Mouse (Mus musculus) neural tube, embryonic 11.5 days (tissue): Measurements from ENCODE around the gene Tmem221. TPM values are rescaled to one million over a fixed set of nuclear protein-coding genes. Genes with fewer than 3 reads are reported as not detected.
A peak's percentile ranks its signal among the peaks of the same experiment; 100 is the strongest.

Source experiments
- ATAC-seq: fragments of 200-750 bp; cut with Nextera tagmentation; 2 replicates; pipeline ENCODE4 v1.8.0; 2017; ENCODE audit warnings: moderate number of reproducible peaks, mild to moderate bottlenecking, moderate TSS enrichment, moderate library complexity; ENCODE audit not compliant: insufficient read depth, low FRiP score, low TSS enrichment
- DNase-seq: peaks from one replicate; pipeline ENCODE4 v3.0.0-alpha.2; 2015; ENCODE audit warnings: low spot score
- H3K27ac ChIP-seq: fragments of 300-500 bp; sonication (generic); 2 replicates; pipeline ENCODE4 v1.5.1; 2014; ENCODE audit warnings: low read depth, mild to moderate bottlenecking, low read length
- H3K27me3 ChIP-seq: fragments of 300-500 bp; sonication (generic); 2 replicates; pipeline ENCODE4 v1.6.1; 2014; ENCODE audit warnings: mild to moderate bottlenecking, low read length, mixed read lengths; ENCODE audit not compliant: control insufficient read depth, insufficient read depth
- H3K36me3 ChIP-seq: fragments of 300-500 bp; sonication (generic); 2 replicates; pipeline ENCODE4 v1.6.1; 2014; ENCODE audit warnings: mild to moderate bottlenecking, low read length, moderate library complexity, mixed read lengths; ENCODE audit not compliant: control insufficient read depth, insufficient read depth
- H3K4me1 ChIP-seq: fragments of 300-500 bp; sonication (generic); 2 replicates; pipeline ENCODE4 v1.6.1; 2014; ENCODE audit warnings: low read length, mixed read lengths; ENCODE audit not compliant: control insufficient read depth, insufficient read depth
- H3K4me2 ChIP-seq: fragments of 300-500 bp; sonication (generic); 2 replicates; pipeline ENCODE4 v1.6.1; 2014; ENCODE audit warnings: low read depth, mild to moderate bottlenecking, moderate library complexity
- H3K4me3 ChIP-seq: fragments of 300-500 bp; sonication (generic); 2 replicates; pipeline ENCODE4 v1.5.1; 2014; ENCODE audit warnings: low read depth, low read length
- H3K9ac ChIP-seq: fragments of 300-500 bp; sonication (generic); 2 replicates; pipeline ENCODE4 v1.6.1; 2014; ENCODE audit warnings: mild to moderate bottlenecking, low read length
- H3K9me3 ChIP-seq: fragments of 300-500 bp; sonication (generic); 2 replicates; pipeline ENCODE4 v1.6.1; 2016; ENCODE audit warnings: low read length; ENCODE audit not compliant: control insufficient read depth
- WGBS: fragments of 180-500 bp; shearing (Covaris S2); extraction: QIAGEN DNeasy Blood & Tissue Kit; methylation state at CpG from one replicate; pipeline ENCODE4 v1.1.7; 2014; 5-methylcytosine and 5-hydroxymethylcytosine counted together
- polyA plus RNA-seq: library from polyadenylated mRNA; unstranded; fragments of >200 nt; fragmentation: Nextera tagmentation; extraction: Ambion mirVana; gene quantifications from 2 replicates; pipeline ENCODE4 v1.2.1, GENCODE M21; 2014

Tmem221 gene
- 0.24 TPM in 1 of 2 replicates, not detected in the other for polyA plus RNA-seq

DNA sequence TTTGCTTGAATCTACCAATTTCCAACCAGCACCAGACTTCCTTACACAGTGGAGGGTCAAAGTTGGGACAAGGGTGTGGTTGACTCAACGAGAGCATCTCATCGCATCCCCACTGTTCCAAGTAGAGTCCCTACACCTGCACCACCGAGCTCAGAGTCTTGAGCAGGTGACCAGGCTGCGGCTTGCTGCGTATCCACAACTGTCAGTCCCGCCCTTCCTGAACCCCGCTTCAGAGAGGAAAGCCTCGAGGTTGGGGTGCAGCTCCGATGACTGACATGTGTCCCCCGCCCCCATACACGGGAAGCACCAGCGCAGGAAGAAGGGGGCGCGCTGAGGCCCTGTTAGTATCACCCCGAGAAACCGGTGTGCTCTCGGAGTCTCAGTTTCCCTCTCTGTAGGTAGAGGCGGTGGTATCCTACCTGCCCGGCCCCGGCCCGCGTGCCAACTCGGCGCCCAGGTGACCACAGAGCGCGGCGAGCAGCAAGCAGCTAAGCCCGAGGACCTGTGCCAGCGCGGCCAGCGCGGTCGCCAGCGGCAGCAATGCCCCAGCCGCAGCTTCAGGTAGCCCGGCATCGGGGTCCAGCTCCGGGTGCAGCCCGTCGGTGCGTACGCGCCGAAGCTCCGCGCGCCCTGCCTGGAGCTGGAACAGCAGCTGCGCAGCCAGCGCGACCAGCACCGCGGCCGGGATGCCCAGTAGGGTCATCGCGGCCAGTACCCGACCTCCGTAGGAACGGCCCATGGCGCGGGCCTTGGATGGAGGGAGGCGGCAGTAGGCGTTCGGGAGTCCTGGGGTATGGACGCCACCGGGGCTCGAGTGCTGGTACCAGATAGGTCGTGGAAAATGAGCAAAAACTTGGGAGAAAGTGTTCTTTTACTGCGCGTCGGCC is at the start of gene Tmem221:
Tmem221 (minus strand) TSS at position 801 of the 887 bp plus-strand sequence.
- H3K9ac ChIP-seq = no peak within 1 kb of the TSS
- 4% methylated on average over 70 of the region's 70 CpGs for WGBS
- peak within 1 kb of the TSS; percentile 18 for H3K4me3 ChIP-seq
- H3K9me3 ChIP-seq = no peaks in the 10 kb centered on the region
- 0 out of 2 replicates have a peak, but pooled peaks have one; percentile 7 for ATAC-seq
- H3K27me3 ChIP-seq = peaks cover 69% of the 10 kb centered on the region
- H3K4me2 ChIP-seq = peak within 1 kb of the TSS; percentile 38
- no peak for DNase-seq
- H3K36me3 ChIP-seq = no peaks in the 10 kb centered on the region
- no peak within 1 kb of the TSS for H3K27ac ChIP-seq
- H3K4me1 ChIP-seq = peaks cover 4% of the 10 kb centered on the region; the same call in 1 of the 2 replicates

DNA sequence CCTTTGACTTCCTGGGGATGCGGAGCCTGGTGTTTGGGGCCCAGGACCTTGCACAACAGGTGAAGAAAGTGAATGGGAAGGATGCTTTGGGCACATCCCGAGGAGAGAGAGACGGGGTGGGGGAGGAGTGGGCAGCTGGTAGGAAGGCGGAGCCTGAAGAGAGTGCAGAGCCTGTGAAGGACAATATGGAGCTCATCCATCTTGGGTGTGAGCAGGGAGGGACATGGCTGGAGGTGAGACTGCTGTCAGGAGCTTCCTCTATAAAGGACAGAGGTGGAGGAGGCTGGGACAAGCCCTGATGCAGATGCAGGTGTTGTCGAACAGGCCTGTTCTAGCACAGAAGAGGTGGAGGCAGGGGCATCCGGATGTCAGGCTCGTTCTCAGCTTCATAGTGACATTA is 45.4 kb upstream of the Tmem221 start:
- WGBS = 53% methylated on average over 7 of the region's 7 CpGs
- no peak overlapping the region for H3K27ac ChIP-seq
- no peaks in the 10 kb centered on the region for H3K9me3 ChIP-seq
- H3K36me3 ChIP-seq = no peaks in the 10 kb centered on the region
- peaks cover 4% of the 10 kb centered on the region; the same call in 1 of the 2 replicates for H3K4me1 ChIP-seq
- no peak overlapping the region for H3K9ac ChIP-seq
- peaks cover 26% of the 10 kb centered on the region for H3K27me3 ChIP-seq
- no peak overlapping the region for H3K4me2 ChIP-seq
- H3K4me3 ChIP-seq = no peak overlapping the region
- DNase-seq = no peak
- no peak for ATAC-seq

DNA sequence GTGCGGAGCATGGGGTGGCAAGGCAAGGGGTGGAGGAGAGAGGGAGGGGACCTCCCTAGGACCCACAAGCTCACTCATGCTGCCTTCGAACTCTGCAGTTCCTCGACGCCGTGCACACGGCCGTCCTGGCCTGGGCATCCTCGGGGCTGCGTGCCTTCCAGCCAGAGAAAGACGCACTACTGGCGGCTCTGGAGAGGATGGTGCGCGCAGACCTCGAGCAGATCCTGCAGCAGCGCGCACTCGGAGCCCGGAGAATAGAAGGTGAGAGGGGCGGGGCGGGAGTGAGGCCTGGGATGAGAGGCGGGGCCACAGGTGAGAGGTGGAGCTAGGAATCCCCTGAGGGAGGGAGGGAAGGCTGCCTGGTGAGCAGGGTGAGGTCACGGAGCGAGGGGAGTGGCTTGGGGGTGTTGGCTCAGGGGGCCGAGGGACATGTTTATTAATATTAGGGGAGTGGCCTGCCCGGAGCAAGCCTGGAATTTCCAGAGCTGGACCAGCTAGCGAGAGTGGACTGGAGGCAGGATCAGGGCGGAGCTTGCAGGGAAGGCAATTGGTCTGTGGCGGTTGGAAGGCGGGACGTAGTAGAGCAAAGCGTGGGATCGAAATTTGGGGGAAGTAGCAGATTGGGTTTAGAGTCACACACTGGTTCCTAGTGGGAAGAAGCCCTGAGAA is 44.1 kb upstream of the Tmem221 start:
- ATAC-seq = peak; percentile 63
- peaks cover 26% of the 10 kb centered on the region for H3K27me3 ChIP-seq
- no peak overlapping the region for H3K27ac ChIP-seq
- 1% methylated on average over 32 of the region's 32 CpGs for WGBS
- H3K9ac ChIP-seq = no peak overlapping the region
- peak; percentile 56 for DNase-seq
- H3K36me3 ChIP-seq = no peaks in the 10 kb centered on the region
- no peaks in the 10 kb centered on the region for H3K9me3 ChIP-seq
- peaks cover 4% of the 10 kb centered on the region; the same call in 1 of the 2 replicates for H3K4me1 ChIP-seq
- H3K4me2 ChIP-seq = peak overlapping the region; percentile 43
- H3K4me3 ChIP-seq = peak overlapping the region; percentile 8

DNA sequence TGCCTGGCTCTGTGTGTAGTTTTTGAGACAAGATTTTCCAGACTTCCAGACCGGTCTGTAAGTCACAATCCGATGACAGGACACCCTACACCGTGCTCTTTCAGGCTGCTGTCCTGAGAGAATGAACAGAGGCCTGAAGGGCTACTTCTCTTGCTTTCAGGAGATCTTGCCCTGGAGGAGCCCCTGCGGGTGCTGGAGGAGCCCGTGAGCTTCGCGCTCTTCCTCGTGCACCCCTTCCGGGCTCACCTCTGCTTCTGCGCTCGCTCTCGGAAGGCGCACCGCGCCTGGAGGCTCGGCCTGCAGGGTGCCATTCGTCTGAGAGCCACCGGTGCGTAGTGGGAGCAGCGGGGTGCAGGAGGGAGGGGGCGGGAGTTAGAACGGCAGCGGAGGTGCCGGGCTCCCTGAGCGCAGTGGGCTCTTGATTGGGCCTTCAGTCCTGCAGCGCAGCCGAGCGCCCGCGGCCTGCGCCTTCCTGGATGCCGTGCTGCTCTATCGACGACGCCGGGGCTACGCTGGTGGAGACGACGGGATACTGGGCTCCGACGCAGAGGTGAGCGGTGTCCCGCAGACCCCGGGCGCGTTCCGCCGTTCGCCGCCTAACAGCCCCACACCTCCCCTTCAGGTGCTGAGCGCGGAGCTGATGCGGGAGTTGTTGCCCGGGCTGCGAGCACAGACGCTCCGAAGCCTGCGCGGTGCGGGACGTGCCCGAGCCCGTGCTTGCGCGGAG is 43.4 kb upstream of the Tmem221 start:
- Histone ChIP-seq H3K4me1 (peaks cover 4% of the 10 kb centered on the region; the same call in 1 of the 2 replicates), H3K27me3 (peaks cover 26% of the 10 kb centered on the region), H3K36me3 (no peaks in the 10 kb centered on the region), H3K9ac (no peak overlapping the region), H3K4me3 (peak overlapping the region; percentile 8), H3K9me3 (no peaks in the 10 kb centered on the region), H3K27ac (no peak overlapping the region), H3K4me2 (peak overlapping the region; percentile 43)
- 3% methylated on average over 63 of the region's 65 CpGs for WGBS
- DNase-seq = no peak
- peak; percentile 16 for ATAC-seq

DNA sequence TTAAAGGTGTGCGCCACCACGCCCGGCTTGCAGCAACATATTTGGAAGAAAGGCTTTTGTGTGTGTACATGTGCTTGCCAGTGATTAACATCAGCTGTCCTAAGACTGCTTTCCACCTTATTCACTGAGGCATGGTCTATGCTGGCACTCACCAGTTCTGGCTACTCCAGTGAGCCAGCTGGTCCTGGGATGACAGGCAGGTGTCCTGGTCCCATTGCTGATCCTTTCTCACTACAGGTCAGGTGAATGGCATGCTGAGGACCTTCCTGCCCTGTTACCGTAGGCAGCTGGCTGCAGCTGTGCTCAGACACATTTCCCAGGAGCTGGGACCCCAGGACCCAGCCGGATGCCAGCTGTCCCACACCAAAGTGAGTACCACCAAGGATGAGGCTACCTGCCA is 40.2 kb upstream of the Tmem221 start:
- H3K4me3 ChIP-seq = no peak overlapping the region
- no peak overlapping the region for H3K9ac ChIP-seq
- ATAC-seq (no peak), DNase-seq (no peak)
- no peaks in the 10 kb centered on the region for H3K9me3 ChIP-seq
- H3K27ac ChIP-seq = no peak overlapping the region
- peaks cover 26% of the 10 kb centered on the region for H3K27me3 ChIP-seq
- 92% methylated on average over 5 of the region's 5 CpGs for WGBS
- no peaks in the 10 kb centered on the region for H3K36me3 ChIP-seq
- H3K4me1 ChIP-seq = peaks cover 4% of the 10 kb centered on the region; the same call in 1 of the 2 replicates
- H3K4me2 ChIP-seq = no peak overlapping the region

DNA sequence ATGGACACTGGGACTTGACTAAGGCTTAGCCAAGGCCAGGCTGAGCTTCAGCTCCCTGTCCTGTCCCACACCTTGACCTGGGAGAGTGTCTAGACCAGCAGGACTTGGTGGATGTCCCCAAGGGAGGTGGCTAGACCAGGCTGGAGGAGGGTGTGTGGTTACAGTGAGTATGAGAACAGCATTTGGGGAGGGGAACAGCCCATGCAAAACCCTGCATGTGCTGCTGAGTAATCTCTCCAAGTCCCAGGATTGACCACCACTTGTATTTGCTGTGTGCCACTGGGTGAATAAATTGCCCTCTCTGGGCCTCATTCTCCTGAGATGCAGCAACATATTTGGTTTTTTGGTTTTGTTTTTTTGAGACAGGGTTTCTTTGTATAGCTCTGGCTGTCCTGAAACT is 39.7 kb upstream of the Tmem221 start:
- Histone ChIP-seq H3K27me3 (peaks cover 22% of the 10 kb centered on the region), H3K4me1 (peaks cover 4% of the 10 kb centered on the region; the same call in 1 of the 2 replicates), H3K36me3 (no peaks in the 10 kb centered on the region), H3K4me3 (no peak overlapping the region), H3K4me2 (no peak overlapping the region), H3K9me3 (no peaks in the 10 kb centered on the region), H3K27ac (no peak overlapping the region), H3K9ac (no peak overlapping the region)
- no peak for DNase-seq
- ATAC-seq = no peak

DNA sequence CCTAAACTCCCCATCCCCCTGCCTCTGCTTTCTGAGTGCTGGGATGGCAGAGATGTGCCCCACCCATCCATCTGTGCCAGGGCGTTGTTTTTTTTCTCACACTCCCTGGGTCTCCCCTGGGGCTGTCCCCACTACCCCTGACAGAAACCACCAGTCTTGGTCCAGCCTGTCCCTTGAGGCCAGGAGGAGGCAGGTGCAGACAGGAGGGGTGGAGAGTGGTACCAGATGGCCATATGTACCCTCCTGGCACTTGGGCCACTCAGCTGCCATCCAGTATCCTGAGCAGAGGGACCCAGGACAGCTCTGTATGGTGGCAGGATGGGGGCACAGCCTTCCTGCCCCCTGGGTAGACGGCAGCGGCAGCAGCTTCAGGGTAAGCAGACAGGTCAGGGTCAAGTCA is 38.8 kb upstream of the Tmem221 start, which contains the start of gene Fam129c:
Fam129c (plus strand) TSS at position 198 of the 400 bp plus-strand sequence.
- no peak within 1 kb of the TSS for H3K9ac ChIP-seq
- no peak within 1 kb of the TSS for H3K27ac ChIP-seq

DNA sequence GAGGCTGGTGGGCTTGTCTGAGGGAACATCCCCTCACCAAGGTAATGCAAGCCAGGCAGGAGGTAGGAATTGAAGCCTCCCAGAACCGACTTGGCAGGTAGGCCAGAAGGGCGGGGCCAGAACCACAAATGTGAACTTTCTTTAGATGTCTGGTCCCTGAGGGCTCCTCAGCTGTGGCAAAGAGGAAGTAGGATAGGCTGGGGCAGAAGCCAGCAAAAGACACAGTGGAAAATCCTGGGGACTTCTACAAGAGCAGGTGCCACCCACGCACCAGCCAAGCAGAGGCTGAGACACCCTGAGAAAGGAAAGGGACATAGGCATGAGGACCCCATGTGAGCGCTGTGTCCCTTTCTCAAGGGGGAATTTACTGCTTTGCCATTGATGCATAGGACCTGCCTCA is 38.1 kb upstream of the Tmem221 start:
- Histone ChIP-seq H3K4me1 (peaks cover 7% of the 10 kb centered on the region), H3K27ac (no peak overlapping the region), H3K36me3 (no peaks in the 10 kb centered on the region), H3K4me3 (no peak overlapping the region), H3K4me2 (no peak overlapping the region), H3K9me3 (no peaks in the 10 kb centered on the region), H3K9ac (no peak overlapping the region), H3K27me3 (peaks cover 6% of the 10 kb centered on the region)
- 90% methylated on average over 4 of the region's 4 CpGs for WGBS
- ATAC-seq (no peak), DNase-seq (no peak)

More for the DNA sequence above, 38.8 kb upstream of the Tmem221 start, which contains the start of gene Fam129c:
- WGBS = 92% methylated on average over 3 of the region's 3 CpGs
- Histone ChIP-seq H3K9me3 (no peaks in the 10 kb centered on the region), H3K4me1 (peaks cover 11% of the 10 kb centered on the region), H3K27me3 (peaks cover 12% of the 10 kb centered on the region), H3K4me2 (no peak within 1 kb of the TSS), H3K36me3 (no peaks in the 10 kb centered on the region), H3K4me3 (no peak within 1 kb of the TSS)
- DNase-seq = no peak
- no peak for ATAC-seq
